Mouse (Mus musculus) layer of hippocampus, adult 18-20 months (tissue): ENCODE measurements around the gene Tnrc6c. TPM values are rescaled to one million over a fixed set of nuclear protein-coding genes. Genes with fewer than 3 reads are reported as not detected.

Experiments
- DNase-seq, 2 experiments: peaks; one replicate each; pipeline ENCODE4 v3.0.0; 2022; ENCODE audit warnings: low spot score in 2 of 2
- total RNA-seq, 2 experiments: library from RNA; stranded (reverse); gene quantifications; 2 replicates each; pipeline ENCODE4 v1.2.3; 2021

Gene Tnrc6c
- total RNA-seq, 2 experiments from 2014 or later: 66.1 to 67.7 TPM

GRCm38 (mm10) chr11:117766275-117766674 is 112.2 kb downstream of the Tnrc6c start:
- DNase-seq: no peak

- no peak for DNase-seq
Measured at GRCm38 (mm10) chr11:117768725-117769682, 114.9 kb downstream of the Tnrc6c start.

- no peak for DNase-seq
Measured at GRCm38 (mm10) chr11:117769683-117770047, 115.6 kb downstream of the Tnrc6c start.

GRCm38 (mm10) chr11:117770407-117770806 is 116.3 kb downstream of the Tnrc6c start:
- no peak for DNase-seq

GRCm38 (mm10) chr11:117772352-117772751 is 118.3 kb downstream of the Tnrc6c start:
- no peak for DNase-seq

- DNase-seq: no peak
Measured at GRCm38 (mm10) chr11:117774925-117775324, 120.8 kb downstream of the Tnrc6c start.

GRCm38 (mm10) chr11:117775540-117775939 is 121.5 kb downstream of the Tnrc6c start:
- DNase-seq: no peak

- DNase-seq: no peak
Measured at GRCm38 (mm10) chr11:117776085-117776792, 122.2 kb downstream of the Tnrc6c start.

GRCm38 (mm10) chr11:117777111-117777510 is 123.0 kb downstream of the Tnrc6c start:
- DNase-seq: no peak

- DNase-seq: no peak
Measured at GRCm38 (mm10) chr11:117778031-117778430, 123.9 kb downstream of the Tnrc6c start.

GRCm38 (mm10) chr11:117778851-117779433 is 124.9 kb downstream of the Tnrc6c start:
- no peak for DNase-seq

GRCm38 (mm10) chr11:117779434-117780198 is 125.5 kb downstream of the Tnrc6c start:
- DNase-seq: peak in 1 of 2 experiments; percentile 55

- DNase-seq: no peak
Measured at GRCm38 (mm10) chr11:117780199-117780515, 126.1 kb downstream of the Tnrc6c start.

GRCm38 (mm10) chr11:117780582-117781111 is 126.6 kb downstream of the Tnrc6c start:
- no peak for DNase-seq

- DNase-seq: no peak
Measured at GRCm38 (mm10) chr11:117781199-117781821, 127.2 kb downstream of the Tnrc6c start.

- no peak for DNase-seq
Measured at GRCm38 (mm10) chr11:117781993-117782704, 128.1 kb downstream of the Tnrc6c start, which contains the start of the genes Tmc8 and Tmc6. Tmc8 (plus strand) TSS chr11:117782076. Tmc6 (minus strand) TSS chr11:117782198.

- no peak for DNase-seq
Measured at GRCm38 (mm10) chr11:117782705-117783034, 128.6 kb downstream of the Tnrc6c start.

GRCm38 (mm10) chr11:117783089-117783488 is 129.0 kb downstream of the Tnrc6c start:
- DNase-seq: no peak

GRCm38 (mm10) chr11:117783683-117784309 is 129.7 kb downstream of the Tnrc6c start:
- DNase-seq: no peak
